Mouse (Mus musculus): ENCODE data around the gene Cdc37l1.

DNA sequence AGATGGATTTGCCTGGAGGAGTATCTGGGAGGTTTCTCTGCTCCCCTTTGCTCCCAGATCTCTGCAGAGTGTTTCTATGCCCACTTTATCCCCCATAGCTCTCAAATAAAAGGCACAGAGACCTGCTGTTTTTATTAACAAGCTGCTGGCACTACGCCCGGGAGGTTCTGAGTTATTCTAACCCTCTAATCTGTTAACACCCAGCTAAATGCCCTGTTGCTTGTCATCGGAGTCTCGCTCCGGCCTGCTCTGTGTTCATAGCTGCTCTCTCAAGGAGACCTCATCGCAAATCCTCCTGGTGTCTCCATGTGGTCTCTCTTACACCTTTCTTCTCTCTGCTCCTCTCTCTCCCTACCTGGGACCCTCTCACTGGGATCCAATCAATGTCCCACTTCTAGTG, 84.7 kb downstream of the Cdc37l1 start:
- TF ChIP-seq POLR2A (IDR thresholded peaks at IDR 0.05; ENCODE audit: borderline replicate concordance, extremely low read depth, insufficient read depth, insufficient read length, poor library complexity, severe bottlenecking) (no peak), CTCF (IDR thresholded peaks at IDR 0.05; ENCODE audit: borderline replicate concordance, extremely low read depth, insufficient read depth, insufficient read length) (no peak)

Data from brain, embryonic 14.5 days (tissue).